Mouse (Mus musculus): ENCODE results near the gene Zhx3.

- no peak for TF ChIP-seq CHD2 (IDR thresholded peaks at IDR 0.05; ENCODE audit: low read depth, low read length)
- TF ChIP-seq ZC3H11A (IDR thresholded peaks at IDR 0.05; ENCODE audit: borderline replicate concordance, low read depth, low read length): no peak
- no peak for TF ChIP-seq ZNF384 (IDR thresholded peaks at IDR 0.05; ENCODE audit: low read depth, low read length)
- TF ChIP-seq HCFC1 (IDR thresholded peaks at IDR 0.05; ENCODE audit: borderline replicate concordance, insufficient read depth, low read length): no peak
Observed at GRCm38 (mm10) chr2:160882436-160882835, 9.6 kb upstream of the Zhx3 start.
